Mouse (Mus musculus) left cerebral cortex, postnatal 10 days (tissue): ENCODE data around the gene Npdc1. TPM values are rescaled to one million over a fixed set of nuclear protein-coding genes. Genes with fewer than 3 reads are reported as not detected.

Experiments
- DNase-seq, 2 experiments: peaks; one replicate each; pipeline ENCODE4 v3.0.0; 2021 to 2022; ENCODE audit warnings: low spot score in 2 of 2, mixed read lengths in 1 of 2; ENCODE audit errors: extremely low spot score in 1 of 2
- intact Hi-C: fragments of 180-260 bp; cut with DNase I; formaldehyde crosslinking; loops from one replicate; pipeline ENCODE4 v1.15.1; 2025
- total RNA-seq, 2 experiments: library from RNA; stranded (reverse); gene quantifications; 2 replicates each; pipeline ENCODE4 v1.2.3; 2021

Npdc1 gene
- total RNA-seq, 2 experiments from 2014 or later, result 401 to 408 TPM

DNA sequence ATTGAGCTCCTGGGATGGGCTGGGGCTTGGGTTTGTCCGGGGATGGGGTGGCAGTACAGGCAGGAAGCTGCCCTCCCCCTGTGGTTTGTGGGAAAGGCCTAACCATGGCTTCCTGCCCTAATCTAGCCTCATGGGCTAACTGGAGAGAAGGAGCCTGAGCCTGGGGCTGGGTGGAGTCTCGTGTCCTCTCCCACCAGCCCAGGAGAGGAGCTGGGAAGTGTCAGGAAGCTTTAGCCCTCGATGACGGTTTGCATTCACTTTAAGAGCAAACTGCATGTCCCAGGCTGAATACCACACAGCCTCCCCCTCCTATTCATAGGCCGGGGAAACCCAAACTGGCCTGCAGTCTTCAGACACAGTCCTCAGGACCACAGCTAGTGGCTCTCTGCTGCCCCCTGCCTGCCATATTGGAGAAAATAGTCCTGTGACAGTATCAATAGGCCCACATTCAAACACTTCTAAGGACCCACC lies 27.6 kb downstream of the Npdc1 start:
- peak; percentile 65 to 74 for DNase-seq
- intact Hi-C loops, result loop anchor here (5.0 kb wide), 1 partner anchor 126 kb away; no protein-coding TSS in a partner anchor

DNA sequence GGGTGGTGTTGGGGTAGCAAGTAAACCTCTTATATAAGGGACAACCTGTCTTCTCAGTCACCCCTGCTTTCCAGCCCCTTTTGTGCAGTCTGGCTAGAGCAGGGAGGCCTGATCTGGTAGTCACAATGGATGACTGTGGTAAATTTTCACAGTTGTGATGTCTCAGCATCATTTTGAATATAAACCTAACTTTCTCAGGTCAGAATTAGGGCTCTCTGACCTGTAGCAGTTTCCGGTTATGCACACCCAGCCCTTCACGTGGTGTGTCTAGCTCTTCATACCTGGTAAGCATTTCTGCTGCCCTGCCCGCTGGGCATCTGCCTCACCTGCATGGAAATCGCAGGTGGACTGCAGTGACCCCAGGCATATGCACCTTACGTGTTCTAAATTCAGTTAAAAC lies 28.1 kb downstream of the Npdc1 start:
- DNase-seq, result no peak
- intact Hi-C loops, result loop anchor here (5.0 kb wide), 1 partner anchor 125 kb away; no protein-coding TSS in a partner anchor

DNA sequence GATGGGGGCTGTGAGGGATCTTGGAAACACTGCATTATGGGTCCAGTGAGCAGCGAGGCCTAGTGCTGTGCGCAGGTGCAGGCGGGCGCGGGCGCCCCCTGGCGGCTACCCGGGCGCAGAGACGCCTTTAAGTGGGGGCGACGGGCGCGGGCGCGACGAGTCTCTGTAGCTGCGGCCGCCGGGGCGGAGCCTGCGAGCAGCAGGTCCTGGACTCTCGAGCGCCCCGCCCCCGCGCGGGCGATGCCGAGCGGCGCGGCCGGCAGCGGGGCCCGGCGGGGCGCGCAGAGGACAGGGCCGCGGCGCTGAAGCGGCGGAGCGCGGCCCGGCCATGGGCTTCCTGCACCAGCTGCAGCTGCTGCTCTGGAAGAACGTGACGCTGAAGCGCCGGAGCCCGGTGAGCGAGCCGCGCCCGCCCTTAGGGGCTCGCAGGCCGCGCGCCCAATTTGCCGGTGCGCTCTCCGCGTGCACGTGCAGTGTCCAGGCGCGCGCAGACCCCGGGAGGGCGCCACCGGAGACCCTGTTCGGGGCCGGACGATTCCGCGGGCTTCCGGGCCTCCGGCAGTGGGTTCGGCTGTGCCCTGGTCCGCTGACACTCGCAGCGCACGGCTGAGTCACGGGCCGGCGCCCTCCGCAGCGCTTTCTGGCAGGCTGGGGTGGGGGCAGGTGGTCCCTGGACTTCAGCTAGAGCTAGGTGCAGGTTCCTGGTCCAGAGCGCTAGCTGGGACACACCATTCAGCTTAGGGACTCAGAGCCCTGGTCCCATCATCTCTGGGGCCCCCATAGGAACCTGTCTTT lies 29.5 kb downstream of the Npdc1 start, which contains the start of gene Abca2:
Abca2 (plus strand) TSS at position 262 of the 795 bp plus-strand sequence.
- intact Hi-C loops, result loop anchor here (5.0 kb wide), 1 partner anchor 124 kb away; no protein-coding TSS in a partner anchor

DNA sequence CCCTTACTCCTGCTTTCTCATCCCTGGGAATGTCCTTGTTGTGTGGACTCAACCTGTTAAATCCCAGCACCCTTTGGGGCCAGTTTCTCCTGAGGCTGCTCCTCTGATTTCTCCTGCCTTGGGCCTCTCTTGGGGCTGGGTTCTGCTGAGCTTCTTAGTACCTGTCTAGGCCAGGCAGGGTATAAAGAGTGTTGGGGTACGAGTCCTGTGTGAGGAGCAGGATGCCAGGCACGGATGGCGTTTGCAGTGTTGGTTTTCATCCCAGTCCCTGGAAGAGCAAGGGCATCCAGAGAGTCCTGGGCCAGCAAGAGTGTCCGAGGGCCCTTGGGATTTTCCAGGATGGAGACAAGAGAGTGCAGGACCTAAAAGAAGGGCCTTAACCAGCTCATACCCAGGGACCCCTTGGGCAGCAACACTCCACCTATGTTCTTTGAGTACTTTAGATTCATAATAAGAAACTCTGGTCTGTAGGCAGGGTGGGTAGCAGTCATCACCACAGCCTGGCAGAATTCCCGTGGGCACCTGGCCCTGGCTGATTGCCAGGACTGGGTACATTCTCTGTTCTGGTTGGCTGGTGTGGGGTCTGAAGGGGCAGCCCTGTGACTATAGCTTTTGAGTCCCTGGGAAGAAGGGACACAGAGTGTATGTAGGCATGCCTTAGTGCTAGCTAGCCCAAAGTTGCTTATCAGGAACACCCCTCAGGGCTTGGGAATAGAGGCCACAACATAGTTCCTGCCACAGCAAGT lies 30.5 kb downstream of the Npdc1 start:
- intact Hi-C loops, result loop anchor here (5.0 kb wide), 1 partner anchor 123 kb away; no protein-coding TSS in a partner anchor
- DNase-seq, result no peak

More for the DNA sequence above, 29.5 kb downstream of the Npdc1 start, which contains the start of gene Abca2:
- peak; percentile 92 to 96 for DNase-seq

DNA sequence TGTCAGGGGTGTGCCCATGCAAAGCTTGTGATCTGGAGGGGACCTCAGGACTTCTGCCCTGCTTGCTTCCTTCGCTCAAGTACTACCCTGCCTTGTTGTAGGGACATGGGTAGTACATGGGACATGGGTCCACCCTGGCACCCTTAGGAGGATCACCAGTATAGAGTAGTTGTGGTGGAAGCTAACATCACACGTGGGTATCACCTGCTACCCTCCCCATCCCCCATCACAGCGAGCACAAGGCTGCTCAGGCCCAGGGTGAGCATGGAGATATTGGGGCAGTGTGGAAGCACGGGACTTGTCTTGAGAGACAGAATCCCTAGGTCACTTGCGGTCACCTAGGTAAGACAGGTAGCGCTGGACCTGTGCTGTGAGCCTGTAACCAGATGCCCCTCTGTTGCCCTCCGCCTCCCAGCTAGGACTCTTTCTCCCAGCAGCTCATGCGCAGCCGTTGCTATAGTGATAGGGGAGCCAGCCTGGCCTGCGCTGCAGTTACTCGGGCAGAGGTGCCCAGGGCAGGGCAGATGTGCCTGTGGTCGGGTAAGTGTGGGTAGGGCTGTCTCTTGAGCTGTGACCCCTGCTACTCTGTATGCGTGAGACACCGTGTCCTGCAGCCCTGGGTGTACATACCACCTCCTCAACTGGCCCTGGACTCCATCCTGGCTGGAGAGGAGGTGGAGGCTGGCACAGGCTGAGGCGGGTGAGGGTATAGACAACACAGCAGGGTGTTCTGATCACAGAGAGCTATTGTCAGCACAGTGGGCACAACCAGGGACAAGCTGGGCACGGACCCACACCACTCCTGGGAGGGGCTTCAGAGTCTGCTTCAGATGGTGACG lies 31.5 kb downstream of the Npdc1 start:
- intact Hi-C loops, result no loop called here
- DNase-seq, result peak in 1 of 2 experiments; percentile 33

DNA sequence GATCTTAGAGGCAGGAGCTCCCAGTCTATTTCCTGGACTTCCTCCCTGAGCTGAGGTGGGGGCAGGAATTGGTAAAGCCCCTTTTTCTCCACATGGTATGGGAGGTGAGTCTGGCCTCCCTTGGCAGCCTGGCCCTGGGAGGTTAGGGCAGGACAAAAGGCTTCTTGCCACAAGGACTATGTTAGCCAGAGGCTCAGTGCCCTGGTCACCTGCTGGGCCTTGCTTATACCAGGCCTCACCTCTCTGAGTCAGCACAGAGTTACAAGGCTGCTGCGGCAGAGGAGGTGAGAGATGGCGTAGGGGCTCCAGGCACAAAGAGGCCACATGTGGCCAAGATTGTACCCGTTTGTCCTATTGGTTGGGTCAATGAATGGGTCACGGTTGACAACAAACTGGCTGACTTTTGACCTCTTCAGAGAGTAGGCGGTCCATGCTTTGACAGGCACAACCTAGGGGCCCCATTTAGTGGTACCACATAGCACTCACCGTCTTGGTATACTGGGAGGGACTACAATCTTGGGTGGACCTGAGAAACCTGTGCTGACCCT lies 32.2 kb downstream of the Npdc1 start:
- DNase-seq, result peak in 1 of 2 experiments; percentile 17
- intact Hi-C loops, result no loop called here

DNA sequence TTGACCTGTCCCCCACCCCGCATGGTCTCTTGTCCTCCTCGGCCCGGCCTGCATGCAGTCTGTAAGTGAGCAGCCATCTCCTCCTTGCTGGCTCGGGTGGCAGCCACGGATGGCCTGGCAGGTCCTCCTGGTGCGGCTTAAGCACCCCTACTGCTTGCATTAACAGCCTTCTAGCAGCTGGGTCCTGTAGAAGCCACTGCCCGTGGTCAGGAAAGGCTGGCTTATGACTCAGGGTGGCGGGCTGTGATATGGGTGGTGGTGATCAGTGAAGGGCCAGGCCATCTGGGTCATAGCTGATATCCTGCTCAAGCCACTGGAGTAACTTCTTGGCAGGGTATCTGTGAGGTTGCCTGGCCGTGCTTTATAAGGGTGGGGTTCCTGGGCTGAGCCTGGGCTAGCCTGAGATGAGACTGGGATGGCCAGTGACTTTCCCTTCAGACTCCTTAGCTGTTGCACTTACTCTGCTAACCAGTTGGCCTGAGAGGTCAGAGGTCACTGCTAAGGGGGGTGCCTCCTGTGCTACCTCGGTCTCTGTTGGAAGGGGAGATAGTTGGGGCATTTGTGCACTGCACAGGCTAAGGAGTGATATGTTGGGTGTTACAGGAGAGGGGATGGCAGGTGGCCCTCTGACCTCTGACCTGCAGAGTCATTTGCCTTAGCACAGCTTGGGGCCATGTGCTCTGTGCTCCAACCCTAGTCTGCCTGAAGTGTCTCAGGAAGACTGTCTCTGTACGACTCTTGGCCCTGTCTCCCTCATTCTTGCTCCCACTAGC lies 33.4 kb downstream of the Npdc1 start:
- DNase-seq, result peak in 1 of 2 experiments; percentile 32
- intact Hi-C loops, result no loop called here

DNA sequence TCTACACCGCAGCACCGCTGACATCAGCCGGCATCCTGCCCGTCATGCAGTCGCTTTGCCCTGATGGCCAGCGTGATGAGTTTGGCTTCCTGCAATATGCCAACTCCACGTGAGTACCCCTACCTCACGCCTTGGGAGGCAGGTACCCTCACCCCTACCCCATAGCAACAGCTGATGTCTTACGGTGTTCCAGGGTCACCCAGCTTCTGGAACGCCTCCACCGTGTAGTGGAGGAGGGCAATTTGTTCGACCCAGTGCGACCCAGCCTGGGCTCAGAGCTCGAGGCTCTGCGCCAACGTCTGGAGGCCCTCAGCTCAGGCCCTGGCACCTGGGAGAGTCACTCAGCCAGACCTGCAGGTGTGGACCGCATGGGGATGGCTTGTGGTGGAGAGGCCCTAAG lies 34.0 kb downstream of the Npdc1 start:
- intact Hi-C loops, result no loop called here
- DNase-seq, result peak in 1 of 2 experiments; percentile 20

DNA sequence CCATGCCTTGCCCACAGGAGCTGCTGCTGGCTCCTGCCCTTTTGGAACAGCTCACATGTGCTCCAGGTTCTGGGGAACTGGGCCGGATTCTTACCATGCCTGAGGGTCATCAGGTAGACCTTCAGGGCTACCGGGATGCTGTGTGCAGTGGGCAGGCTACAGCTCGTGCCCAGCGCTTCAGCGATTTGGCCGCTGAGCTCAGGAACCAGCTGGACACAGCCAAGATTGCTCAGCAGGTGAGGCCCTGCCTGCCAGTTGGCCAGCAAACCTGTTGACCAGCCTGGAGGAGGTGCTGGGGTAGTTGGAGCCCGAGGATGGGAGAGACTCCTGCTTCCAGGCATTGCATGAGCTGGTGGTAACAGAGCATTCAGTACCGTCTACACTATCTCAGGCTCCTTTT lies 35.1 kb downstream of the Npdc1 start:
- intact Hi-C loops, result no loop called here
- DNase-seq, result peak in 1 of 2 experiments; percentile 19

DNA sequence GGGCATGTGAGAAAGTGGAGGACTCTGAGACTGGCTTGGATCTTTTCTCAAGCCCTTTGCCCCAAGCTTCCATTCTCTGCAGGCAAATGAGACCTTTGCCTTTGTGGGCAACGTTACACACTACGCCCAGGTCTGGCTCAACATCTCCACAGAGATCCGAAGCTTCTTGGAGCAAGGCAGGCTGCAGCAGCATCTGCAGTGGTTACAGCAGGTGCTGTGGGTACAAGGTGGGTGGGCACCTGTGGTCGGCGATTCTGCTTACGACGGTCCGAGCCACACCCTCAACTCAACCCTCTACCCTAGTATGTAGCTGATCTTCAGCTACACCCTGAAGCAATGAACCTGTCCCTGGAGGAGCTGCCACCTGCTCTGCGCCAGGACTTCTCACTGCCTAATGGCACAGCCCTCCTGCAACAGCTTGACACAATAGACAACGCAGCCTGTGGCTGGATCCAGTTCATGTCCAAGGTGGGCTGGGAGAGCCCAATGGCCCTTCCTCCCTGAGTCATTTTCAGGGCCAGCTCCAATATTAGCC lies 37.2 kb downstream of the Npdc1 start:
- intact Hi-C loops, result no loop called here
- DNase-seq, result peak in 1 of 2 experiments; percentile 11

DNA sequence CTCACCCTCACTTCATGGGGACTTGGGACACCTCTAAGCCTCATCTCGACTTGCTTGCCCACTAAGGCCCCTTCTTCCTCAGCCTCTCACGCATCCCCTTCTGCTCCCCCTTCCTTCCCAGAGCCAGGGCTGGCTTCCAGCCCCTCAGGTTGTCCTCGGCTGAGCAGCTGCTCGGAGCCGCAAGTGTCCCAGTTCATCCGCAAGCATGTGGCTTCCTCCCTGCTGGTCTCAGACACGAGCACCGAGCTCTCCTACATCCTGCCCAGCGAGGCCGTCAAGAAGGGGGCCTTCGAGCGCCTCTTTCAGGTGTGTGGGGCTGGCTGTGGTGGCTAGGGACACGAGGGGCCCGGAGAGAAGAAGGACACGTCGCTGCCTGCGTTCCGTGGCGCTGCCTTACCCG lies 41.9 kb downstream of the Npdc1 start:
- intact Hi-C loops, result no loop called here
- DNase-seq, result no peak

DNA sequence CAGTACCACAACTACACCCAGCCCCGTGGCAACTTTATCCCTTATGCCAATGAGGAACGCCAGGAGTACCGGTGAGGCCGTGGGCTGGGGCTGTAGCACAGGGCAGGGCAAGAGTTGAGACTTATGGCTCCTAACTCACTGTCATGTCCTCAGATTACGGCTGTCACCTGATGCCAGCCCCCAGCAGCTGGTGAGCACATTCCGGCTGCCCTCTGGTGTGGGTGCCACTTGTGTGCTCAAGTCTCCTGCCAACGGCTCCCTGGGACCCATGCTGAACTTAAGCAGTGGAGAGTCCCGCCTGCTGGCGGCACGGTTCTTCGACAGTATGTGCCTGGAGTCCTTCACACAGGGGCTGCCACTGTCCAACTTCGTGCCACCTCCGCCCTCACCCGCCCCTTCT lies 43.5 kb downstream of the Npdc1 start:
- intact Hi-C loops, result no loop called here
- DNase-seq, result no peak

DNA sequence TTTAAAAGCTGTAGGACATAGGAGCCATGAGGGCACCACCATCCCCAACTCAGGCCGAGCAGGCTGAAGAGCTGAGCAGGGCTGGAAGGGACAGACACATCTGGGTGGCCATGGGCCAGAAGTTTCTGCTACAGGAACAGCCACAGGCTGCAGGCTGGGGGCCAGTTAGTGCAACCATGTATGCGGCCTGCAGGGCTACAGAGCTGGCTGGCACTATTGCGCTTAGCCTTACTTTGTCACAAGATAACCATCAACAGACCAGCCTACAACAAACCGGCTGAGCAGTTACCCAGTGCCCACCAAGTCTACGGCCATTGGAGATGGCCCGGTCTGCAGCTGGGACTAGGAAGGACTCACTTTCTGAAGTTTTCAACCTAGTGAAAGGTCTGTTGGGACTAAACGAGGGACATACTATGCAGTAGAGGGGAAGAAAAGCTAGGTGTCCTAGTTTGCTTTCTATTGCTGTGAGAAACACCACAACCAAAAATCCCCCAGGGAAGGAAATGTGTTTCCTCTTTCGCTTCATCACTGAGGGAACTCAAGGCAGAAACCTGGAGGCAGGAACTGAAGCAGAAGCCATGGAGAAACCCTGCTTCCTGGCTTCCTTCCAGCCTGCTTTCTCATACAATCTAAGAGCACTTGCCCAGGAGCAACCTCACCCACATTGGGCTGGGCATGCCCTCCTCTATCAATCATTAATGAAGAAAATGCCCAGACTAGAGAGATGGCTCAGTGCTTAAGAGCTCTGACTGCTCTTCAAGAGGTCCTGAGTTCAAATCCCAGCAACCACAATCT lies 51.9 kb downstream of the Npdc1 start:
- no peak for DNase-seq
- intact Hi-C loops, result no loop called here

DNA sequence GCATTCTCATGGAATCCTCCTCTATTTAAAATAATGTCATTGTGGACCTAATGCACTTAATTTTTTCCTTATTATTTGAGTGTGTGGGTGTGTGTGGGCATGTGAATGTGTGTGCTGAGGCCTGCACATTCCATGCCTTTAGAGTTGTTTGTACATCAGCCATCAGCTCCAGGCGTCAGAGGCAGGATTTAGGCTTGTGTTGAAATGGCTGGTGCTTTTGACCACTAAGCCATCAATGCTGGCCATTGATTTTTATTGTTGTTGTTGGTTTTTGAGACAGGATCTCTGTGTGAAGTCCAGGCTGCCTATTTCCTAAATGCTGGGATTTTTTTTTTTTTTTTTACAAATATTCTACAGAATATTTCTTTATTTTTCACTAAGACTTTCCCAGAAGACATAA lies 53.8 kb downstream of the Npdc1 start:
- DNase-seq, result no peak
- intact Hi-C loops, result no loop called here

DNA sequence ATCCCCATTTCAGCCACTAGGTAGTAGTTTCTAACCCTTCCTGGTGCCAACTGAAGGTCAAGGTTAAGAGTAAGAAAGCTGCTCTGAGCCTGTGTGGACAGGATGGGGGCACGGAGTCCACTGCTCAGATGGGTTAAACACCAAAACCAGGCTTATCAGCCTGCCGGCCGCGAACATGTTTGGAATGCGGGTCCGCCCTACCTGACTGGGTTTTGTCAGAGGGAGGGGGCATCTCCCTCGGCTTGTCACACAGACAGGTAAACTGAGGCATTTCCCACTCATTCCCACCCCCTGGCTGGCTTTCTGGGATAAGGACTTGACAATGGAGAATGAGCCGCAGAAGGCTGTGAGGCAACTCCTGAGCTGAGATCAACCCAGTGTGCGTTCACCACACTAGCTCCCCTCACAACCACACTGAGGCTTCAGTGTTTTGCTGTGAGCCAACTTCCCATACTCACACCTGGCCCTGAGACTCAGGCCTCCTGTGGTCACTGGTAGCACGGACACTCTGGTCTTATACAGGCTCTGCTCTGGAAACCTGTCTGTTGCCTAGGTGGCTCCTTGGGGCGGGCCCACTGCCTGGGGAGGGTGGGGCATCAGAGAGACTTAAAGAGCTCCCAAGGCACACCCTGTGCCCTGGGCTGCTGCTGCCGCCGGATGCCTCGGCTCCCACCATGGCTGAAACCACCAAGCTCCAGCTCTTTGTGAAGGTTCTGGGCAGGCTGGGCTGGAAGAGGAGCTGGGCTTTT lies 57.2 kb downstream of the Npdc1 start, which contains the start of gene Clic3:
Clic3 (plus strand) TSS at position 634 of the 749 bp plus-strand sequence.
- DNase-seq, result no peak
- intact Hi-C loops, result no loop called here
